Mouse (Mus musculus) forebrain, embryonic 12.5 days (tissue): ENCODE measurements at regions not wholly inside any gene's neighbourhood (a gene's known extent, or its start where the extent isn't known, plus 50 kb on each side); places are given as distances from the start of the nearest gene placed in this dataset.

Experiments used
- ATAC-seq: fragments of 200-750 bp; cut with Nextera tagmentation; 2 replicates; pipeline ENCODE4 v1.8.0; 2017; ENCODE audit warnings: moderate TSS enrichment; ENCODE audit not compliant: low FRiP score
- H3K27ac ChIP-seq: fragments of 300-500 bp; sonication (generic); 2 replicates; pipeline ENCODE4 v1.5.1; 2016; ENCODE audit warnings: mild to moderate bottlenecking
- H3K27me3 ChIP-seq: fragments of 300-500 bp; sonication (generic); 2 replicates; pipeline ENCODE4 v1.6.1; 2016; ENCODE audit warnings: mild to moderate bottlenecking
- H3K36me3 ChIP-seq: fragments of 300-500 bp; sonication (generic); replicated peaks from 2 replicates; pipeline ENCODE4 v1.6.1; 2016; ENCODE audit warnings: mild to moderate bottlenecking
- H3K4me1 ChIP-seq: fragments of 300-500 bp; sonication (generic); 2 replicates; pipeline ENCODE4 v1.6.1; 2016
- H3K4me2 ChIP-seq: fragments of 300-500 bp; sonication (generic); 2 replicates; pipeline ENCODE4 v1.6.1; 2016; ENCODE audit warnings: mild to moderate bottlenecking, moderate library complexity
- H3K4me3 ChIP-seq: fragments of 300-500 bp; sonication (generic); replicated peaks from 2 replicates; pipeline ENCODE4 v1.5.1; 2016; ENCODE audit warnings: mild to moderate bottlenecking
- H3K9ac ChIP-seq: fragments of 300-500 bp; sonication (generic); 2 replicates; pipeline ENCODE4 v1.6.1; 2016; ENCODE audit warnings: mild to moderate bottlenecking
- H3K9me3 ChIP-seq: fragments of 300-500 bp; sonication (generic); 2 replicates; pipeline ENCODE4 v1.6.1; 2016
- WGBS: fragments of 180-500 bp; shearing (Covaris S2); methylation state at CpG from one replicate; pipeline ENCODE4 v1.1.7; 2016; 5-methylcytosine and 5-hydroxymethylcytosine counted together

GRCm38 (mm10) chr3:53931745-53932144, 68.1 kb upstream of the Ufm1 start:
- H3K27me3 ChIP-seq: no peaks in the 10 kb centered on the region
- no peak overlapping the region for H3K9ac ChIP-seq
- no peak overlapping the region for H3K4me3 ChIP-seq
- H3K9me3 ChIP-seq: no peaks in the 10 kb centered on the region
- no peaks in the 10 kb centered on the region for H3K36me3 ChIP-seq
- H3K4me1 ChIP-seq: no peaks in the 10 kb centered on the region
- H3K27ac ChIP-seq: no peak overlapping the region
- WGBS: 82% methylated on average over 6 of the region's 6 CpGs
- ATAC-seq: no peak
- H3K4me2 ChIP-seq: no peak overlapping the region

- ATAC-seq: no peak
- H3K27me3 ChIP-seq: no peaks in the 10 kb centered on the region
- no peak overlapping the region for H3K4me2 ChIP-seq
- no peaks in the 10 kb centered on the region for H3K9me3 ChIP-seq
- H3K4me1 ChIP-seq: no peaks in the 10 kb centered on the region
- 92% methylated on average over 2 of the region's 2 CpGs for WGBS
- H3K27ac ChIP-seq: no peak overlapping the region
- no peak overlapping the region for H3K4me3 ChIP-seq
- no peak overlapping the region for H3K9ac ChIP-seq
- no peaks in the 10 kb centered on the region for H3K36me3 ChIP-seq
Measured at GRCm38 (mm10) chr3:53919941-53920340, 56.3 kb upstream of the Ufm1 start.

- no peak overlapping the region for H3K9ac ChIP-seq
- H3K27me3 ChIP-seq: no peaks in the 10 kb centered on the region
- 91% methylated on average over 3 of the region's 3 CpGs for WGBS
- no peaks in the 10 kb centered on the region for H3K9me3 ChIP-seq
- no peak for ATAC-seq
- H3K4me3 ChIP-seq: no peak overlapping the region
- H3K4me1 ChIP-seq: no peaks in the 10 kb centered on the region
- H3K36me3 ChIP-seq: no peaks in the 10 kb centered on the region
- no peak overlapping the region for H3K27ac ChIP-seq
- no peak overlapping the region for H3K4me2 ChIP-seq
Measured at GRCm38 (mm10) chr3:53919541-53919940, 55.9 kb upstream of the Ufm1 start.

GRCm38 (mm10) chr3:53917960-53918359, 54.3 kb upstream of the Ufm1 start:
- WGBS: 78% methylated on average over 3 of the region's 3 CpGs
- no peak overlapping the region for H3K4me2 ChIP-seq
- H3K36me3 ChIP-seq: no peaks in the 10 kb centered on the region
- H3K27ac ChIP-seq: no peak overlapping the region
- no peak overlapping the region for H3K4me3 ChIP-seq
- no peaks in the 10 kb centered on the region for H3K27me3 ChIP-seq
- H3K4me1 ChIP-seq: no peaks in the 10 kb centered on the region
- no peak overlapping the region for H3K9ac ChIP-seq
- ATAC-seq: no peak
- H3K9me3 ChIP-seq: no peaks in the 10 kb centered on the region

GRCm38 (mm10) chr3:53913984-53914669, 50.5 kb upstream of the Ufm1 start:
- Histone ChIP-seq H3K27me3 (no peaks in the 10 kb centered on the region), H3K4me1 (no peaks in the 10 kb centered on the region), H3K9me3 (no peaks in the 10 kb centered on the region), H3K36me3 (no peaks in the 10 kb centered on the region), H3K27ac (no peak overlapping the region), H3K4me2 (no peak overlapping the region), H3K9ac (no peak overlapping the region), H3K4me3 (no peak overlapping the region)
- no peak for ATAC-seq
- 86% methylated on average over 3 of the region's 3 CpGs for WGBS
